Comparison of ENCODE assay signal across 8 mouse cellular contexts in the genomic region with DNA sequence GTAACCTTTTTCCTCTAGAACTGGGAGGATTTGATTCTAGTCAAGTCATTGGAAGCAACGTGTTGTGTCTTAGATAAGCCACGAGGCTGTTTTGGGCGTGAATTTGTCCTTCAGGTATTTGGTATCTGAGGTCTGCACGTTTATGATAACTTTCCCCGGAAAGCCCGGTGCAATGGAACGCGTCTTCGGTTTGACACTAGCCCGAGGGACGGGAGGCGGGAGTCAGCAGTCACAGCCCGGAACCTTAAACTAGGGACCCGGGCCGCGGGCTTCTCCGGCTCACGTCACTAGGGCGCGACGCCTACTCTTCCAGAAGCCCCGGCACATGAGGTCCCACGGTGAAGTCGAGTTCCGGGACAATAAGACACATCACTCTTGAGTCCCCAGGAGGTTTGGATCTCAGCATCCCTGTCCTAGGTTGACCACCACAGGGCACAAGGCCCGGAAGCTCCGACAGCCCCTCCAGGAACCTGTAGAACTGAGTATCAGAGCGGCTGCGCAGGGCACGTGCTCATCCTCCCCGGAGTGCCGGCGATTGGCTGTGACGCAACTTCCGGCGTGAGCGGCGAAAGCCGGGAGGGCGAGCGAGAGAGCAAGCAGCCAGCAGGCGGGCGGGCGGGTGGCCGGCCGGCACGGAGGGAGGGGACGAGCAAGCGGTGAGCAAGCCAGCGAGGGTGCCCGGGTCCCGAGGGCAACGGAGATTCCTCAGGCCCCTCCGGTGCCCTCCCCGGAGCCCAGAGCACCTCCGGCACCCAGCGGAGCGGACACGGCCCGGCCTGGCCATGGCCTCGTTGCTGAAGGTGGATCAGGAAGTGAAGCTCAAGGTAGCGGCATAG. TPM values are rescaled to one million over a fixed set of nuclear protein-coding genes. Genes with fewer than 3 reads are reported as not detected.
DNase-seq lines count a peak whose midpoint lies in the region; ATAC-seq and TF ChIP-seq lines count a peak whose summit lies in the region.

TSS of gene Psme3 (plus strand) at position 549 of the 836 bp plus-strand sequence.

- H3K4me1 ChIP-seq in cortical plate, adult 2 months (ENCODE audit: control insufficient read depth, insufficient read depth, low read length): no peaks in the 10 kb centered on the region; the same call in 1 of the 2 replicates

- TF ChIP-seq POLR2A in cortical plate, adult 2 months (IDR thresholded peaks at IDR 0.05; ENCODE audit: extremely low read depth, insufficient read depth, low read length): peak; percentile 70; the same call in 1 of the 2 replicates

- H3K27ac ChIP-seq in cortical plate, adult 2 months (ENCODE audit: insufficient read depth, low read length): peak within 1 kb of the TSS; percentile 66

- H3K4me3 ChIP-seq in cortical plate, adult 2 months (ENCODE audit: insufficient read depth, low read length): peak within 1 kb of the TSS; percentile 85

- peak; percentile 91 for DNase-seq in gastrocnemius, postnatal 10 days
- DNase-seq in induced T-regulatory cell, adult 2 months (ENCODE audit: low read depth): peak; percentile 96
- peak; percentile 82 to 93 for DNase-seq in left cerebral cortex, adult 9 months (ENCODE audit: low spot score in 2 of 2)
- peak; percentile 91 for DNase-seq in right cerebral cortex, postnatal 14 days
- peak; percentile 90 for DNase-seq in urinary bladder, postnatal 36 days (ENCODE audit: low spot score in 2 of 2)

- TF ChIP-seq CTCF in cortical plate, adult 2 months (IDR thresholded peaks at IDR 0.05; ENCODE audit: extremely low read depth, insufficient read depth, low read length): no peak

- ATAC-seq in activated CD4-positive, CD25-positive, alpha-beta regulatory T cell, adult 4 months: peak; percentile 73
- ATAC-seq in megakaryocyte progenitor cell, adult 5-6 weeks (replicated peaks; ENCODE audit: poor library complexity): peak; percentile 90

RNA-seq across cellular contexts. Expression of gene Psme3, which starts in this region (rescaled TPM):
- polyA plus RNA-seq in activated CD4-positive, CD25-positive, alpha-beta regulatory T cell, adult 4 months (2017; shearing (Covaris generic)): 10 to 100 TPM; 37.1 to 53.3 TPM
- 99.9 and 107 TPM in 2 replicates for polyA plus RNA-seq in cortical plate, adult 2 months (2012; rRNA removed)
- total RNA-seq in gastrocnemius, postnatal 10 days (2021): 10 to 100 TPM; 72.4 TPM
- 208 and 220 TPM in 2 replicates for total RNA-seq in megakaryocyte progenitor cell, adult 5-6 weeks (2015)
- total RNA-seq in megakaryocyte progenitor cell, adult 5-6 weeks (2017): 116 and 120 TPM in 2 replicates

Comparison
In these comparisons a context has a peak if more than half of its experiments do, and no peak if none do; other contexts are left out.
1. Peak in every context shown above with its lines: DNase-seq, ATAC-seq, H3K4me3 ChIP-seq and H3K27ac ChIP-seq.